Mouse (Mus musculus) stomach, embryonic 16.5 days (tissue): ENCODE data around the gene Cyb561d2. TPM values are rescaled to one million over a fixed set of nuclear protein-coding genes. Genes with fewer than 3 reads are reported as not detected.
A peak's percentile ranks its signal among the peaks of the same experiment; 100 is the strongest.

Experiments
- ATAC-seq: fragments of 200-750 bp; cut with Nextera tagmentation; 2 replicates; pipeline ENCODE4 v1.8.0; 2017; ENCODE audit warnings: moderate number of reproducible peaks, moderate TSS enrichment; ENCODE audit not compliant: insufficient read depth, low FRiP score
- H3K27ac ChIP-seq: fragments of 300-500 bp; sonication (generic); 2 replicates; pipeline ENCODE4 v1.5.1; 2014; ENCODE audit warnings: low read length
- H3K27me3 ChIP-seq: fragments of 300-500 bp; sonication (generic); 2 replicates; pipeline ENCODE4 v1.6.1; 2014; ENCODE audit warnings: low read length, control low read depth, mixed read lengths; ENCODE audit not compliant: control insufficient read depth, insufficient read depth
- H3K36me3 ChIP-seq: fragments of 300-500 bp; sonication (generic); 2 replicates; pipeline ENCODE4 v1.6.1; 2014; ENCODE audit warnings: low read length; ENCODE audit not compliant: control insufficient read depth, insufficient read depth
- H3K4me1 ChIP-seq: fragments of 300-500 bp; sonication (generic); 2 replicates; pipeline ENCODE4 v1.6.1; 2014; ENCODE audit warnings: low read length, control low read depth, mixed read lengths; ENCODE audit not compliant: control insufficient read depth, insufficient read depth
- H3K4me2 ChIP-seq: fragments of 300-500 bp; sonication (generic); 2 replicates; pipeline ENCODE4 v1.6.1; 2014; ENCODE audit warnings: low read depth, low read length, mixed read lengths
- H3K4me3 ChIP-seq: fragments of 300-500 bp; sonication (generic); replicated peaks from 2 replicates; pipeline ENCODE4 v1.5.1; 2014; ENCODE audit warnings: mild to moderate bottlenecking, low read length
- H3K9ac ChIP-seq: fragments of 300-500 bp; sonication (generic); 2 replicates; pipeline ENCODE4 v1.6.1; 2014; ENCODE audit warnings: low read length
- H3K9me3 ChIP-seq: fragments of 300-500 bp; sonication (generic); replicated peaks from 2 replicates; pipeline ENCODE4 v1.6.1; 2016; ENCODE audit warnings: low read length, control low read depth; ENCODE audit not compliant: control insufficient read depth
- WGBS: fragments of 180-500 bp; shearing (Covaris S2); extraction: QIAGEN DNeasy Blood & Tissue Kit; methylation state at CpG from one replicate; pipeline ENCODE4 v1.1.7; 2014; 5-methylcytosine and 5-hydroxymethylcytosine counted together
- polyA plus RNA-seq: library from polyadenylated mRNA; unstranded; fragments of >200 nt; fragmentation: Nextera tagmentation; extraction: Ambion mirVana; gene quantifications from 2 replicates; pipeline ENCODE4 v1.2.1, GENCODE M21; 2015

Cyb561d2 gene
- polyA plus RNA-seq, 1 experiment from 2014 or later: 27.4 TPM

DNA sequence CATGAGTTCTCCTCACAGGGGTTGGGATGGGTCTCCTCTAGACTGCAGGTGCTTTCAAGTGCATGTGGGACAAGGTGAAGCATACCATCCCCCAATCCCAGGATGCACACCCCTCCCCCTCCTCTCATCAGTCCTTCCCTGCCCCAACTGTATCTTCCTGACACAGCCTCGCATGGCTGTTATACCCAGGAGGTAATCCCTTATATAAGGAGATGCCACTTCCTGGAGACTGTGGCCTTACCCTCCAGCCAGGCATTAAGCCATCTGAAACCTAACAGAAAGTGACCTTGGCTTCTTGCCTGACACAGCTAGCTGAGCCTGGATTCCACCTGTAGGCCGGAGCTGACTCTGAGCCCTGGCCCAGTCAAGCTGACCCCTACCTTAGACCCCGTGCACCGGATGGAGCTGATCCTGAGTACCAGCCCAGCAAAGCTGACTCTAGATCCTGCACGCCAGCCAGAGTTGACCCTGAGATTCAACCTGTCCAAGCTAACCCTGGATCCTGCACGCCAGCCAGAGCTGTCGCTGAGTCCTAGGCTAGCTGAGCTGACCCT, 40.6 kb upstream of the Cyb561d2 start:
- WGBS: 83% methylated on average over 7 of the region's 7 CpGs
- H3K9ac ChIP-seq: no peak overlapping the region
- ATAC-seq: no peak
- no peaks in the 10 kb centered on the region; the same call in 1 of the 2 replicates for H3K36me3 ChIP-seq
- H3K4me2 ChIP-seq: no peak overlapping the region
- H3K27me3 ChIP-seq: no peaks in the 10 kb centered on the region
- H3K4me3 ChIP-seq: no peak overlapping the region
- H3K9me3 ChIP-seq: no peaks in the 10 kb centered on the region
- H3K4me1 ChIP-seq: peaks cover 16% of the 10 kb centered on the region; the same call in 1 of the 2 replicates
- no peak overlapping the region for H3K27ac ChIP-seq

DNA sequence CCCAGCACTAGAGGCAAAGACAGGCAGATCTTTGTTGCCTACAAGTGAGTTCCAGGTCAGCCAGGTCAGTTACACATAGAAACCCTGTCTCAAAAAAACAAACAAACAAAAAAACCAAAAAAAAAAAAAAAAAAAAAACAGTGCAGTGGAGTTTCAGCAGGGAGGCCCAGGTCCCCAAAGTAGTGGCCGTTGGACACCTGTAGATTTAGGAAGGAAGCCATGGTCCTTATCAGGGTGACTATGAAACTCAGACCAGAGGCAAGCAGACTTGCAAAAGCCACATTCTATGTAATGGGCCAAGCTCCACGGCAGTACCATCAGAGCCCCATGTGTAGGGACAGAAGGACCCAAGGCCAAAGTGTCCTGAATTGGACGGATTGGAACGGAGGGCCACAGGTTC, 39.6 kb upstream of the Cyb561d2 start:
- Histone ChIP-seq H3K27ac (peak overlapping the region; percentile 94; the same call in 1 of the 2 replicates), H3K27me3 (no peaks in the 10 kb centered on the region)

DNA sequence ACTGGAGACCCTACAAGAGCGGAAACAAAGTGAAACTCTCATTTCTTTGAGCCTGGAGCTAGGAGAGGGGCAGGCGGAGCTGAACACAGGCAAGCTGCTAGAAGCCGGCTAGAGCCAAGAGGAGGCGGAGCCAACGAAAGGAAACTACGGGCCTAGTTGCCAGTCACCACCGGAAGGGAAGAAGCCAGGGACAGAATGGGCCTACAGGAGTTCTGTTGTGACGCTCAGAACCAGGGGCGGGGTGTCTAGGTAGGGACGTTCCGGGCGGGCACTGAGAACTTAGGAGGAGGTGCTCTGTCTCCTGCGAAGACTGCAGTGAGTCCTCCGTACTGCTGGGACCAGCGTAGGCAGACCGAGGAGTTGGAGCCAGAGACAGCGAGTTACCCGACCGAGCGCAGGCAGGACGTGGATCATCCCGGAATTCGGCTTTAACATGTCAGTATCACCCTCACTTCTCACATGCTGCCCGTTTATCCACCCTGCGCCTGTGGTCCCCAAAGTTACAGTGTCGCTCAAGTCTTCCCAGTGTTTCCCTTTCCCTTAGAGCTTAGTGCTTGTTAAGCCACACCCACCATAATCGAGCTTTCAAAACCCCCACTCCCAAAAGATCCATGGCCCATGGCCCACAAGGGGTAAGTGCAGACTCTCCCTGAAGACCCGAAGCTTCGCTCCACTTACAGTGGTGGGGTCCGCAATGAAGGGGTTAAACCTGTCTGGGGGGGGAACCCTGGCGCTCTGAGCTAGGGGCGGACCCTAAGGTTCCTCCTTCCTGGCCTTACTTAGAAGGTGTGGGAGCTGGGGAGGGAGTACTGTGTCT, 38.7 kb upstream of the Cyb561d2 start, which contains the start of gene Hyal3:
TSS of gene Hyal3 (plus strand) at position 318 of the 817 bp plus-strand sequence.
- Histone ChIP-seq H3K27ac (peak within 1 kb of the TSS; percentile 94), H3K9ac (peak within 1 kb of the TSS; percentile 75), H3K27me3 (no peaks in the 10 kb centered on the region), H3K4me3 (peak within 1 kb of the TSS; percentile 55), H3K9me3 (no peaks in the 10 kb centered on the region), H3K36me3 (no peaks in the 10 kb centered on the region; the same call in 1 of the 2 replicates), H3K4me1 (peaks cover 28% of the 10 kb centered on the region), H3K4me2 (peak within 1 kb of the TSS; percentile 62)
- ATAC-seq: peak; percentile 67
- under 1% methylated on average over 32 of the region's 32 CpGs for WGBS

More for the DNA sequence above, 39.6 kb upstream of the Cyb561d2 start:
- ATAC-seq: no peak
- Histone ChIP-seq H3K9me3 (no peaks in the 10 kb centered on the region), H3K9ac (peak overlapping the region; percentile 75), H3K4me2 (peak overlapping the region; percentile 62), H3K4me1 (peaks cover 23% of the 10 kb centered on the region), H3K36me3 (no peaks in the 10 kb centered on the region; the same call in 1 of the 2 replicates), H3K4me3 (peak overlapping the region; percentile 55)
- 66% methylated on average over 4 of the region's 4 CpGs for WGBS

DNA sequence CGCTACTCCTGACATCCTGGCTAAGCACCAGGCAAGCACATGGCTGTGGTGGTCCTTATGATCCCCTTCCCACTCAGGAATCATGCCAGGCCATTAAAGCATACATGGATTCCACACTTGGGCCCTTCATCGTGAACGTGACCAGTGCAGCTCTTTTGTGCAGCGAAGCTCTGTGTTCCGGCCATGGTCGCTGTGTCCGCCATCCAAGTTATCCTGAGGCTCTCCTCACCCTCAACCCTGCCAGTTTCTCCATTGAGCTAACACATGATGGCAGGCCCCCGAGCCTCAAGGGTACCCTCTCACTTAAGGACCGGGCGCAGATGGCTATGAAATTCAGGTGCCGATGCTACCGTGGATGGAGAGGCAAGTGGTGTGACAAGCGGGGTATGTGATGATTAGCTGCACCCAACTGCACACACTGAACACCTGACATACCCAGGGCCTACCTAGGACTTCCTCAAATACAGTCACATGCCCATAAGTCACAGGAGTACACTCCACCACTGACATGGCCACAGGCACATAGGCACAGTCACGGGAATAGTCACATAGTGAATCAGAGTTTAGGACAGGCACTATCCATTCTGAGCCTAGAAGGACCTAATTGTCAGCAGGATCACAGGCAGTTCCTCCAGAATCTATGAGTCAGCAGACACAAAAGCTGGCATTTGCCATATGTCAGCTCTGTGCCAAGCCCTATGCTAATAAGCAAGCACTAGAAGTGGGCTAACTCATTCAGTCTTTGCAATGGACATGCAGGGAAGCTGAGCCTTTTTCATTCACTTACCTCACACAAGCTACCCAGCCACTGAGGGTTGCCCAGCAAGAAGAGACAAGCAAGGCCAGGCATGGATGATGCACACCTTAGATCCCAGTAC, 37.3 kb upstream of the Cyb561d2 start:
- Histone ChIP-seq H3K36me3 (no peaks in the 10 kb centered on the region; the same call in 1 of the 2 replicates), H3K9me3 (no peaks in the 10 kb centered on the region), H3K9ac (0 out of 2 replicates have a peak overlapping the region, but pooled peaks have one; percentile 13), H3K4me1 (peaks cover 28% of the 10 kb centered on the region), H3K4me3 (no peak overlapping the region), H3K27me3 (no peaks in the 10 kb centered on the region), H3K4me2 (no peak overlapping the region), H3K27ac (peak overlapping the region; percentile 94)
- 90% methylated on average over 14 of the region's 14 CpGs for WGBS
- ATAC-seq: no peak

DNA sequence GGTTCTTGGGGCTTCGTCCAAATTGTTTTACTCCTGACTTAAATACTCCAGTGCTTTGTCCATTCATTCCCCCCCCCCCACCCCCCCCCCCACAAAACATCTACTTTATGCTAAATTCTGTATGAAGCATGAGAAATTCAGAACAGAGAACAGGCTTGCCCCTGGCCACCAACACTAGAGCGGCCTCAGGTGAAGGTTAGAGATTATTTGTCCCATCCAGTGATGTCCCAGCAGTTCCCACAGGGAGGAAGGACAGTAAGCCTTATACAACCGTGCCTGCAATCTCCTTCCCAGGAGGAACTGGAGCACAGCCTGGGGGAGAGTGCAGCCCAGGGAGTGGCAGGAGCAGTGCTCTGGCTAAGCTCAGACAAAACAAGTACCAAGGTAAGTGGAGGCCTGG, 36.6 kb upstream of the Cyb561d2 start, which contains the start of gene Naa80:
TSS of gene Naa80 (plus strand) at position 301 of the 400 bp plus-strand sequence.
- peak within 1 kb of the TSS; percentile 67; the same call in 1 of the 2 replicates for H3K9ac ChIP-seq
- peak within 1 kb of the TSS; percentile 94 for H3K27ac ChIP-seq
- no peaks in the 10 kb centered on the region for H3K9me3 ChIP-seq
- H3K4me3 ChIP-seq: peak within 1 kb of the TSS; percentile 4; the same call in 1 of the 2 replicates
- 72% methylated on average over 3 of the region's 3 CpGs for WGBS
- no peaks in the 10 kb centered on the region for H3K27me3 ChIP-seq
- peaks cover 28% of the 10 kb centered on the region for H3K4me1 ChIP-seq
- peaks cover 2% of the 10 kb centered on the region; the same call in 1 of the 2 replicates for H3K36me3 ChIP-seq
- H3K4me2 ChIP-seq: peak within 1 kb of the TSS; percentile 56
- no peak for ATAC-seq

DNA sequence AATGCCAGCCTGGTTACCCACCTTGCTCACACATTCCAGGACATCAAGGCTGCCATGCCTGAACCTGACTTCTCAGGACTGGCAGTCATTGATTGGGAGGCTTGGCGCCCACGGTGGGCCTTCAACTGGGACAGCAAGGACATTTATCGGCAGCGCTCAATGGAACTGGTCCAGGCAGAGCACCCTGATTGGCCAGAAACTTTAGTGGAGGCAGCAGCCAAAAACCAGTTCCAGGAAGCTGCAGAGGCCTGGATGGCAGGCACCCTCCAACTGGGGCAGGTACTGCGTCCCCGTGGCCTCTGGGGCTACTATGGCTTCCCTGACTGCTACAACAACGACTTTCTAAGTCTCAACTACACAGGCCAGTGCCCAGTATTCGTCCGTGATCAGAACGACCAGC, 35.9 kb upstream of the Cyb561d2 start:
- Histone ChIP-seq H3K27ac (no peak overlapping the region), H3K4me2 (peak overlapping the region; percentile 56), H3K4me3 (peak overlapping the region; percentile 4; the same call in 1 of the 2 replicates), H3K27me3 (no peaks in the 10 kb centered on the region), H3K9me3 (no peaks in the 10 kb centered on the region), H3K36me3 (peaks cover 7% of the 10 kb centered on the region; the same call in 1 of the 2 replicates), H3K9ac (peak overlapping the region; percentile 67; the same call in 1 of the 2 replicates), H3K4me1 (peaks cover 28% of the 10 kb centered on the region)
- no peak for ATAC-seq
- WGBS: 88% methylated on average over 10 of the region's 10 CpGs

DNA sequence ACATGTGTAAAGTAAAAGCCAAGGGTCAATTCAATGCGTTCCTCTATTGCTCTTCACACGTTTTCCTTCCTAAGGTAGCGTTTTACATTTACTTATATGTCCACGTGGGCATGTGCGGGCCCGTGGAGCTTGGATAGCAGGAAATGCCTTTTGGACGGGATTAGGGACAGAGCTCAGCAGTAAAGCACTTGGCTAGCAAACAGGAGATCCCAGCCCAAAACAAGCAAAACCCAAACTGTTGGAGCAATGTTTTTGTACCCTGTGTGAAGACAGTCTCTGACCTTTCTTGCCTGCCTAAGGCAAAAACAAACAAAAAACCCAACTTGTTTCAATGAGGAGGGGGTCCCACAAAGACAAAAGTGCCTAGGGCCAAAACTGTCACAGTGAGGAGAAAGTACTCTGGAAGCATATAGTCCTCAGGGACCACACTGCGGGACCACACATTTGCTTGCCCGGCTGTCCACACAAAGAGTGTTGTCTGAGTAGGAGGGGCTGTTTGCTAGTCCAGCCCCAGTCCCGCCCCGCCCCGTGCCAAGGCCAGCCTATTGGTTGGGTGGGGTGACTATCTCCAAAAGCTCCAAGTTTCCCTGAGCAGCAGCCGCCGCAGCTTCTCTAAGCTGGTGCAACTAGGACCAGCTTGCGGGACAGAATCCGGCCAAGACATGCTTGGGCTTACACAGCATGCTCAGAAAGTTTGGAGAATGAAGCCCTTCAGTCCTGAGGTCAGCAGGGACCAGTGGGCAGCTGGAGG, 34.5 kb upstream of the Cyb561d2 start, which contains the start of gene Hyal1:
TSS of gene Hyal1 (plus strand) at position 571 of the 751 bp plus-strand sequence.
- ATAC-seq: peak; percentile 76
- Histone ChIP-seq H3K36me3 (peaks cover 15% of the 10 kb centered on the region), H3K4me1 (peaks cover 30% of the 10 kb centered on the region), H3K9me3 (no peaks in the 10 kb centered on the region), H3K4me3 (peak within 1 kb of the TSS; percentile 46), H3K27ac (peak within 1 kb of the TSS; percentile 89), H3K4me2 (peak within 1 kb of the TSS; percentile 56), H3K27me3 (no peaks in the 10 kb centered on the region), H3K9ac (peak within 1 kb of the TSS; percentile 67)
- 12% methylated on average over 16 of the region's 16 CpGs for WGBS
